Mouse (Mus musculus) liver, embryonic 15.5 days (tissue): ENCODE results near the gene Gm28230. TPM values are rescaled to one million over a fixed set of nuclear protein-coding genes. Genes with fewer than 3 reads are reported as not detected.

ENCODE experiments used
- ATAC-seq: fragments of 200-750 bp; cut with Nextera tagmentation; 2 replicates; pipeline ENCODE4 v1.8.0; 2017; ENCODE audit warnings: moderate number of reproducible peaks, mild to moderate bottlenecking, moderate library complexity; ENCODE audit not compliant: insufficient read depth
- H3K27ac ChIP-seq: fragments of 300-500 bp; sonication (generic); replicated peaks from 2 replicates; pipeline ENCODE4 v1.5.1; 2015; ENCODE audit warnings: mild to moderate bottlenecking, inconsistent platforms
- H3K27me3 ChIP-seq: fragments of 300-500 bp; sonication (generic); 2 replicates; pipeline ENCODE4 v1.6.1; 2015; ENCODE audit warnings: mild to moderate bottlenecking, inconsistent platforms
- H3K36me3 ChIP-seq: fragments of 300-500 bp; sonication (generic); replicated peaks from 2 replicates; pipeline ENCODE4 v1.6.1; 2015; ENCODE audit warnings: moderate library complexity, mild to moderate bottlenecking, inconsistent platforms
- H3K4me1 ChIP-seq: fragments of 300-500 bp; sonication (generic); replicated peaks from 2 replicates; pipeline ENCODE4 v1.6.1; 2015; ENCODE audit warnings: inconsistent platforms
- H3K4me2 ChIP-seq: fragments of 300-500 bp; sonication (generic); 2 replicates; pipeline ENCODE4 v1.6.1; 2015; ENCODE audit warnings: moderate library complexity, mild to moderate bottlenecking, inconsistent platforms
- H3K4me3 ChIP-seq: fragments of 300-500 bp; sonication (generic); replicated peaks from 2 replicates; pipeline ENCODE4 v1.5.1; 2015; ENCODE audit warnings: mild to moderate bottlenecking, inconsistent platforms
- H3K9ac ChIP-seq: fragments of 300-500 bp; sonication (generic); 2 replicates; pipeline ENCODE4 v1.6.1; 2015; ENCODE audit warnings: moderate library complexity, mild to moderate bottlenecking, inconsistent platforms
- H3K9me3 ChIP-seq: fragments of 300-500 bp; sonication (generic); replicated peaks from 2 replicates; pipeline ENCODE4 v1.6.1; 2016; ENCODE audit warnings: inconsistent platforms
- whole genome bisulfite sequencing: fragments of 180-500 bp; shearing (Covaris S2); methylation state at CpG from one replicate; pipeline ENCODE4 v1.1.7; 2015; ENCODE audit warnings: mixed read lengths; ENCODE audit not compliant: insufficient replicate concordance; 5-methylcytosine and 5-hydroxymethylcytosine counted together
- polyA plus RNA-seq: library from polyadenylated mRNA; unstranded; fragments of >200 nt; fragmentation: Nextera tagmentation; extraction: Ambion mirVana; gene quantifications from 2 replicates; pipeline ENCODE4 v1.2.1, GENCODE M21; 2015

Gm28230 gene
- polyA plus RNA-seq, 1 experiment from 2014 or later, result not detected

GRCm38 (mm10) chr2:74731799-74732512 is 5.4 kb downstream of the Gm28230 start:
- H3K9ac ChIP-seq, result no peak overlapping the region
- H3K9me3 ChIP-seq, result no peaks in the 10 kb centered on the region
- WGBS, result 17% methylated on average over 9 of the region's 9 CpGs
- H3K4me2 ChIP-seq, result no peak overlapping the region
- H3K36me3 ChIP-seq, result no peaks in the 10 kb centered on the region
- H3K4me3 ChIP-seq, result no peak overlapping the region
- no peak for ATAC-seq
- no peak overlapping the region for H3K27ac ChIP-seq
- no peaks in the 10 kb centered on the region for H3K4me1 ChIP-seq
- peaks cover 99% of the 10 kb centered on the region for H3K27me3 ChIP-seq

- Histone ChIP-seq H3K4me1 (no peaks in the 10 kb centered on the region), H3K4me3 (no peak overlapping the region), H3K27ac (no peak overlapping the region), H3K27me3 (peaks cover 99% of the 10 kb centered on the region), H3K9ac (no peak overlapping the region), H3K9me3 (no peaks in the 10 kb centered on the region), H3K36me3 (no peaks in the 10 kb centered on the region), H3K4me2 (no peak overlapping the region)
- 2% methylated on average over 52 of the region's 52 CpGs for WGBS
- no peak for ATAC-seq
Measured at GRCm38 (mm10) chr2:74732513-74733316, 6.2 kb downstream of the Gm28230 start.

- Histone ChIP-seq H3K9me3 (no peaks in the 10 kb centered on the region), H3K27me3 (peaks cover 99% of the 10 kb centered on the region), H3K4me3 (no peak overlapping the region), H3K27ac (no peak overlapping the region), H3K4me1 (no peaks in the 10 kb centered on the region), H3K36me3 (no peaks in the 10 kb centered on the region), H3K9ac (no peak overlapping the region), H3K4me2 (no peak overlapping the region)
- WGBS, result under 1% methylated on average over 16 of the region's 16 CpGs
- no peak for ATAC-seq
Measured at GRCm38 (mm10) chr2:74733317-74733661, 6.8 kb downstream of the Gm28230 start.

DNA sequence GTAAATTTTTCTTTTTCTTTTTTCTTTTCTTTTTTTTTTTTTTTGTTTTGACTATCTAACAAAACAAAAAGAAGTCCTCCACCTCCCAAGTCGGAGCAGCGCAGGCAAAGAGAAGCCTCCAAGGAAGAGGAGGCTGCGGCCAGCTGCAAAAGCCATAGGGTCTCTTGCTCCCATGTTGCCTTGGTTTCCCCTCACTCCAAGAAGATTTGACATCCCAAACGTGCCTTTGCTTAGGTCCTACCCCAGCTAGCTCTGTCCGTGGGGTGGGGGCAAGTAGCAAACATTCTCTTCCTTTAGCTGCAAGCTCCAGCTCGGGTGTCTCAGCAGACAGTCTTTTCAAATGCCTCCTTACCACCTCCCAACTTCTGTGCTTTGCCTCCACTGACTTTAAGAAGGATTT is 7.2 kb downstream of the Gm28230 start:
- WGBS, result 6% methylated on average over 6 of the region's 6 CpGs
- Histone ChIP-seq H3K9me3 (no peaks in the 10 kb centered on the region), H3K27ac (no peak overlapping the region), H3K4me1 (no peaks in the 10 kb centered on the region), H3K4me2 (no peak overlapping the region), H3K9ac (no peak overlapping the region), H3K27me3 (peaks cover 99% of the 10 kb centered on the region), H3K36me3 (no peaks in the 10 kb centered on the region), H3K4me3 (no peak overlapping the region)
- ATAC-seq, result no peak

GRCm38 (mm10) chr2:74734451-74734850 is 7.9 kb downstream of the Gm28230 start:
- ATAC-seq, result no peak
- no peak overlapping the region for H3K27ac ChIP-seq
- no peak overlapping the region for H3K9ac ChIP-seq
- peaks cover 99% of the 10 kb centered on the region for H3K27me3 ChIP-seq
- no peaks in the 10 kb centered on the region for H3K4me1 ChIP-seq
- no peak overlapping the region for H3K4me2 ChIP-seq
- 5% methylated on average over 13 of the region's 13 CpGs for WGBS
- no peaks in the 10 kb centered on the region for H3K9me3 ChIP-seq
- no peak overlapping the region for H3K4me3 ChIP-seq
- no peaks in the 10 kb centered on the region for H3K36me3 ChIP-seq

- Histone ChIP-seq H3K4me2 (no peak overlapping the region), H3K4me3 (no peak overlapping the region), H3K36me3 (no peaks in the 10 kb centered on the region), H3K4me1 (no peaks in the 10 kb centered on the region), H3K27ac (no peak overlapping the region), H3K27me3 (peaks cover 100% of the 10 kb centered on the region), H3K9ac (no peak overlapping the region), H3K9me3 (no peaks in the 10 kb centered on the region)
- WGBS, result 9% methylated on average over 27 of the region's 27 CpGs
- ATAC-seq, result no peak
Measured at GRCm38 (mm10) chr2:74734996-74735811, 8.7 kb downstream of the Gm28230 start.

- H3K9ac ChIP-seq, result no peak overlapping the region
- no peak overlapping the region for H3K4me3 ChIP-seq
- H3K27ac ChIP-seq, result no peak overlapping the region
- no peak for ATAC-seq
- H3K27me3 ChIP-seq, result peaks cover 100% of the 10 kb centered on the region
- no peak overlapping the region; the same call in 1 of the 2 replicates for H3K4me2 ChIP-seq
- 2% methylated on average over 42 of the region's 42 CpGs for WGBS
- H3K36me3 ChIP-seq, result no peaks in the 10 kb centered on the region
- H3K9me3 ChIP-seq, result no peaks in the 10 kb centered on the region
- H3K4me1 ChIP-seq, result no peaks in the 10 kb centered on the region
Measured at GRCm38 (mm10) chr2:74735851-74736687, 9.5 kb downstream of the Gm28230 start.

DNA sequence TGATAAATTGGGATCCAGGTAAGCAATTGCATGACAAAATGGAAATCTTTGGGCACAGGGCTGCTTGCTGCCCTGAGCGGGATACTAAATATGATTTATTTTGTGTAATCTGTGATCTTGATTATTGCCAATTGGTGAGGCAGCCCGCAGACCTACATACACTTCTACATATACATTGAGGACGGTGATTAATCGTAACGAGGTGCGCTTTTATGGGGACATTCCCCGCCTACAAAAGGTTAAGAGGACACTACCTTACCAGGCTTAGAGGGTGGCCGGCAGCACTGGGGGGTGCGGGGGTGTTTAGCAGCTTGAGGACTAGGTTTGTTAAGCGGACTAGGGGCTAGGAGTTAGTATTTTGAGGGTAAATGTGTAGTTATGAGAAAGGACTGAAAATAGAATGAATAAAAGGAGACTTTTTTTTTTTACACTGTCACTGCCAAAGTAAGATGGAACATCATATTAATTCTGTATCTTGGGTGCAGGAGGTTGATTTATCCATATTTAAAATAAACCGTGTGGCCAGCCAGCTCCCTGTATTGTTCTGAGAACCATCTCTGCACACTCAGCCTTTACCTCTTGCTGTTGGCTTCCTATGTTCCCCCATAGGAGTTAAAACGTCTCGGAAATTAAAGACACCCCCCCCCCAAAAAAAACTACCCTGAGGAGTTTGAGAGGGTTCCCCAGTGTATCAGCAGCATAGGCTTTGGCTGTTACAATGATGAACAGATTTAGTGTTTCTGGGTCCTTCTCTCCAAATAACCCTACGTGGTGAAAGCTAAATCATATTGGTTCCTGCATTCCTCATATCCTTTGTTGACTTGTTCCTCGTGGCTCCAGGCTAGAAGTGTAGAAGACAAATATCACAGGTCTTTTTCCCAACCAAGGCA is 10.4 kb downstream of the Gm28230 start:
- Histone ChIP-seq H3K4me3 (no peak overlapping the region), H3K4me2 (no peak overlapping the region), H3K27ac (no peak overlapping the region), H3K4me1 (no peaks in the 10 kb centered on the region), H3K36me3 (no peaks in the 10 kb centered on the region), H3K9me3 (no peaks in the 10 kb centered on the region), H3K27me3 (peaks cover 100% of the 10 kb centered on the region), H3K9ac (no peak overlapping the region)
- WGBS, result 14% methylated on average over 15 of the region's 15 CpGs
- ATAC-seq, result no peak

GRCm38 (mm10) chr2:74737578-74738070 is 11.1 kb downstream of the Gm28230 start:
- H3K27me3 ChIP-seq, result peaks cover 100% of the 10 kb centered on the region
- WGBS, result 19% methylated on average over 7 of the region's 7 CpGs
- H3K9ac ChIP-seq, result no peak overlapping the region
- no peak overlapping the region for H3K27ac ChIP-seq
- H3K4me1 ChIP-seq, result no peaks in the 10 kb centered on the region
- ATAC-seq, result no peak
- H3K4me2 ChIP-seq, result no peak overlapping the region
- H3K9me3 ChIP-seq, result no peaks in the 10 kb centered on the region
- no peak overlapping the region for H3K4me3 ChIP-seq
- H3K36me3 ChIP-seq, result no peaks in the 10 kb centered on the region
